Mouse (Mus musculus): ENCODE results near the gene Col1a1. TPM values are rescaled to one million over a fixed set of nuclear protein-coding genes. Genes with fewer than 3 reads are reported as not detected.

The Col1a1 gene
- polyA plus RNA-seq, 1 experiment from 2014 or later, result 2,076 TPM

DNA sequence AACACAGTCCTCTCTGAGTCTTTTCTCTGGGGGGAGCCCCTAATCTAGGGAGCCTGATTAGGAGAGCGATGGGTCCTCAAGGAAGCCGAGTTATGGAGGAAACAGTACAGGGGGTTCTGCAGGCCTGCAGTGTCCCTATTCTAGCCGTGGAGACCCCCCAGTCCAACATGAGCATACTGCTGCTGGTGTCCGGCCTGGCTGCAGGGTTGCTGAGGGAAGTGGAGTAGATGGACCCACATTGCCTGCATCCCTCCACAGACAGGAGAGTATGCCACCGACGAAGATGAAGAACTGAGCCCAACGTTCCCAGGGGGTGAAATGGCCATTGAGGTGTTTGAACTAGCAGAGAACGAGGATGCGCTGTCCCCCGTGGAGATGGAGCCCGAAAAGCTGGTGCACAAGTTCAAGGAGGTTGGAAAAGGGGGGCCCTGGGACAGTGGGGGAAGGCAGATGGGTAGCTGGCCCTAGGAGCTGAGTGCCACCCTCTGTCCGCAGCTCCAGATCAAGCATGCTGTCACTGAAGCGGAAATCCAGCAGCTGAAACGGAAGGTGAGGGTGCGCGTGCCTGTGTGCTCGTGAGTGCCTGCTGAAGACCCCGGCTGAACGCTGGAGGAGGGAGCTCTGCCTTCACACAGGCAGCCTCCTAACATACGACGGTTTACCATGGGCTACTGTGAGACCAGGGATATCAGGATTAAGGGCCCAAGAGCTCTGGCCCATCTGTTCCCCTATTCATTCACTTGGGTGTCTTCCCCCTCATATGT is 65.7 kb downstream of the Col1a1 start:
- 89% methylated on average over 21 of the region's 21 CpGs for whole genome bisulfite sequencing
- Histone ChIP-seq H3K27me3 (ENCODE audit: control insufficient read depth, insufficient read depth, low read length) (no peaks in the 10 kb centered on the region), H3K9ac (ENCODE audit: low read length) (no peak overlapping the region), H3K4me3 (replicated peaks; ENCODE audit: low read length) (no peak overlapping the region), H3K4me2 (ENCODE audit: low read depth, low read length) (no peak overlapping the region), H3K4me1 (ENCODE audit: control insufficient read depth, insufficient read depth, low read length) (peaks cover 13% of the 10 kb centered on the region), H3K27ac (ENCODE audit: low read length) (no peak overlapping the region), H3K9me3 (replicated peaks; ENCODE audit: control insufficient read depth, low read length) (no peaks in the 10 kb centered on the region), H3K36me3 (ENCODE audit: control insufficient read depth, insufficient read depth, low read length) (peaks cover 29% of the 10 kb centered on the region)
- ATAC-seq (ENCODE audit: insufficient read depth, low FRiP score), result no peak

Other genes starting within 250 kb of the Col1a1 start
- 0.53 and 0.92 TPM in 2 replicates for gene Gm11541, start 231.7 kb upstream of the Col1a1 start, polyA plus RNA-seq (2015; fragmentation: Nextera tagmentation; extraction: Ambion mirVana)
- 0.18 and 0.39 TPM in 2 replicates for gene Cdc34b, start 194.4 kb upstream of the Col1a1 start, polyA plus RNA-seq (2015; fragmentation: Nextera tagmentation; extraction: Ambion mirVana)
- gene Tmem92, start 153.5 kb upstream of the Col1a1 start, polyA plus RNA-seq (2015; fragmentation: Nextera tagmentation; extraction: Ambion mirVana), result not detected in 2 replicates
- gene Hils1, start 31.4 kb downstream of the Col1a1 start, polyA plus RNA-seq (2015; fragmentation: Nextera tagmentation; extraction: Ambion mirVana), result not detected in 2 replicates
- gene Sgca, start 40.1 kb downstream of the Col1a1 start, polyA plus RNA-seq (2015; fragmentation: Nextera tagmentation; extraction: Ambion mirVana), result 0.41 and 3.2 TPM in 2 replicates
- gene Ppp1r9b, start 54.8 kb downstream of the Col1a1 start, polyA plus RNA-seq (2015; fragmentation: Nextera tagmentation; extraction: Ambion mirVana), result 6.6 and 8.0 TPM in 2 replicates
- 14.7 and 15.9 TPM in 2 replicates for gene Samd14, start 73.7 kb downstream of the Col1a1 start, polyA plus RNA-seq (2015; fragmentation: Nextera tagmentation; extraction: Ambion mirVana)
- 37.9 and 39.3 TPM in 2 replicates for gene Pdk2, start 105.1 kb downstream of the Col1a1 start, polyA plus RNA-seq (2015; fragmentation: Nextera tagmentation; extraction: Ambion mirVana)
- 19.4 and 19.9 TPM in 2 replicates for gene Itga3, start 140.6 kb downstream of the Col1a1 start, polyA plus RNA-seq (2015; fragmentation: Nextera tagmentation; extraction: Ambion mirVana)
- gene Dlx3, start 183.9 kb downstream of the Col1a1 start, polyA plus RNA-seq (2015; fragmentation: Nextera tagmentation; extraction: Ambion mirVana), result 3.0 and 3.9 TPM in 2 replicates
- 0.99 and 1.7 TPM in 2 replicates for gene Dlx4, start 210.0 kb downstream of the Col1a1 start, polyA plus RNA-seq (2015; fragmentation: Nextera tagmentation; extraction: Ambion mirVana)